Mouse (Mus musculus) embryonic facial prominence, embryonic 13.5 days (tissue): ENCODE results near the gene Slc39a13. TPM values are rescaled to one million over a fixed set of nuclear protein-coding genes. Genes with fewer than 3 reads are reported as not detected.
"Not testable (repeated sequence)": the region's sequence is repeated elsewhere in the genome, so short reads cannot be mapped to it uniquely, and the experiment has no call there.

ENCODE experiments used
- ATAC-seq: fragments of 200-750 bp; cut with Nextera tagmentation; 2 replicates; pipeline ENCODE4 v1.8.0; 2017; ENCODE audit warnings: low read depth; ENCODE audit not compliant: insufficient number of reproducible peaks, insufficient read depth, low FRiP score, low TSS enrichment
- H3K27ac ChIP-seq: fragments of 300-500 bp; sonication (generic); 2 replicates; pipeline ENCODE4 v1.5.1; 2015; ENCODE audit warnings: moderate library complexity, mild to moderate bottlenecking, inconsistent platforms
- H3K27me3 ChIP-seq: fragments of 300-500 bp; sonication (generic); 2 replicates; pipeline ENCODE4 v1.6.1; 2015; ENCODE audit warnings: mild to moderate bottlenecking, inconsistent platforms
- H3K36me3 ChIP-seq: fragments of 300-500 bp; sonication (generic); 2 replicates; pipeline ENCODE4 v1.6.1; 2015; ENCODE audit warnings: mild to moderate bottlenecking, inconsistent platforms
- H3K4me1 ChIP-seq: fragments of 300-500 bp; sonication (generic); 2 replicates; pipeline ENCODE4 v1.6.1; 2015; ENCODE audit warnings: inconsistent platforms
- H3K4me2 ChIP-seq: fragments of 300-500 bp; sonication (generic); 2 replicates; pipeline ENCODE4 v1.6.1; 2015; ENCODE audit warnings: moderate library complexity, mild to moderate bottlenecking, inconsistent platforms
- H3K4me3 ChIP-seq: fragments of 300-500 bp; sonication (generic); 2 replicates; pipeline ENCODE4 v1.5.1; 2015; ENCODE audit warnings: mild to moderate bottlenecking, inconsistent platforms
- H3K9ac ChIP-seq: fragments of 300-500 bp; sonication (generic); 2 replicates; pipeline ENCODE4 v1.6.1; 2015; ENCODE audit warnings: mild to moderate bottlenecking, inconsistent platforms
- H3K9me3 ChIP-seq: fragments of 300-500 bp; sonication (generic); 2 replicates; pipeline ENCODE4 v1.6.1; 2016; ENCODE audit warnings: inconsistent platforms
- WGBS: fragments of 180-500 bp; shearing (Covaris S2); methylation state at CpG from one replicate; pipeline ENCODE4 v1.1.7; 2015; ENCODE audit warnings: mixed read lengths; 5-methylcytosine and 5-hydroxymethylcytosine counted together
- polyA plus RNA-seq: library from polyadenylated mRNA; unstranded; fragments of >200 nt; fragmentation: Nextera tagmentation; extraction: Ambion mirVana; gene quantifications from 2 replicates; pipeline ENCODE4 v1.2.1, GENCODE M21; 2015

Gene Slc39a13
- polyA plus RNA-seq, 1 experiment from 2014 or later, result 64.3 TPM

DNA sequence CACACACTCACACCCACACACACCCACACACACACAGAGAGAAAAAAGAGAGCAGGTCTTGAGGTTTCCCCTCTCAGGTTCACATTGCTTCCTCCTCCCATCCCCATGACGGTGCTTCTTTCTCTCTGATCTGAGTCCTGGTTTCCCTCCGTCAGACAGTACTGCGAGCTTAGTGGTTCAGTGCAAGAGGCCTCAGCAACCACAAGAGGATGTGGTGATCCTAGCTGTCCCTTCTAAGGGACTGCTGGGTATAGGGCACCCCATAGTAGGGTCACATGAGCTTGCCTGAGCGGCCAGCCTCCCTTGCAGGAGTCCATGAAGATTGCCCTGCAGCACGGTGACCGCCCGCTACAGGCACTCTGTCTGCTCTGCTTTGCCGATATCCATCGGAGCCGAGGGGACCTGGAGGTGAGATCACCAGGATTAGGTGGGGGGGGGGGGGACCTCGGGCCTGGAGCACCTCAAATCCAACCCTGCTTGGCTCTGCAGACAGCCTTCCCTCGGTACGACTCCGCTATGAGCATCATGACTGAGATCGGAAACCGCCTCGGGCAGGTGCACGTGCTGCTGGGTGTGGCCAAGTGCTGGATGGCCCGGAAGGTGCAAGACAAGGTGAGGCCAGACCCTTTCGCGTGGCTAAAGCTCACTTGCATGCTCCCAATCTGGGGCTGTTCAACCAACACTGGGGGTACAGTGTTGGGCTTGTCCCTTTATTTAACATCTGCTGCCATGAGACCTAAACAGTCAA, 27.4 kb downstream of the Slc39a13 start:
- H3K36me3 ChIP-seq, result no peaks in the 10 kb centered on the region
- peaks cover 7% of the 10 kb centered on the region; the same call in 1 of the 2 replicates for H3K4me1 ChIP-seq
- no peaks in the 10 kb centered on the region for H3K27me3 ChIP-seq
- no peak overlapping the region for H3K27ac ChIP-seq
- ATAC-seq, result no peak
- H3K9ac ChIP-seq, result no peak overlapping the region; the same call in 1 of the 2 replicates
- no peaks in the 10 kb centered on the region for H3K9me3 ChIP-seq
- no peak overlapping the region for H3K4me2 ChIP-seq
- 67% methylated on average over 21 of the region's 21 CpGs for WGBS
- no peak overlapping the region for H3K4me3 ChIP-seq

DNA sequence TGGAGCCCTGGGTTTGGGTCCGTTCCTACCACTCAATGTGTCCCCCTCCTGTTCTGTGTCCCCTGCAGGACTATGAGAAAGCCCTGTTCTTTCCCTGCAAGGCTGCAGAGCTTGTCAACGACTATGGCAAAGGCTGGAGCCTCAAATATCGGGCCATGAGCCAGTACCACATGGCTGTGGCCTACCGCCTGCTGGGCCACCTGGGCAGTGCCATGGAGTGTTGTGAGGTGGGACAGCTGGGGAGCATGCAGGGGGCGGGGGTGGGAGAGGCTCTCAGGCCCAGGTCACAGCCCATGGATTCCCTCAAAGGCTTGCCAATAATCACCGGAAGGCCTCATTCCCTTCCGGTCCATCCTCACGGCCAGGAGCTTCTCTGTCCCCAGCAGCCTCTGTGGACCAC, 28.4 kb downstream of the Slc39a13 start:
- Histone ChIP-seq H3K27ac (no peak overlapping the region), H3K4me2 (no peak overlapping the region), H3K4me3 (no peak overlapping the region), H3K9me3 (no peaks in the 10 kb centered on the region), H3K9ac (no peak overlapping the region), H3K27me3 (no peaks in the 10 kb centered on the region), H3K4me1 (peaks cover 7% of the 10 kb centered on the region; the same call in 1 of the 2 replicates), H3K36me3 (no peaks in the 10 kb centered on the region)
- ATAC-seq, result no peak
- 80% methylated on average over 8 of the region's 8 CpGs for WGBS

DNA sequence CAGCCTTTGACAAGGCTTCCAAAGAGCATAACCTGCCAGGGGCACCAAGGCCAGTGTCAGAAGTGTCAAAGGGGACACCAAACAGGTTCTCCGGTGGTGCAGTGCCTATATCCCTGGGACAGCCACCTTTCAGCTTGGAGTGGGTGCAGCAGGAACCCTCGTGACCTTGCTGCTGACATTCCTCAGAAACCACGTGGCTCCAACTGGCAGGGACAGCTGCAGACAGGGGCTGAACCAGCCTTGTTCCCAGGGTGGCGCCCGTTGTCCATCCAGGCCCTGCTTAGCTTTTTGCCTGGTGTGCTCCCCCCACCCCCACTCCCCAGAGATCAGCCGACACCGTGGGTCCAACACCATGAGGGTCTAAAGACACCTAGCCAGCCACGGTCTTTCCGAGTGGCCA, 34.8 kb downstream of the Slc39a13 start, which contains the start of gene Rapsn:
TSS of gene Rapsn (plus strand) at position 236 of the 400 bp plus-strand sequence.
- Histone ChIP-seq H3K36me3 (no peaks in the 10 kb centered on the region), H3K27me3 (no peaks in the 10 kb centered on the region), H3K4me1 (no peaks in the 10 kb centered on the region), H3K27ac (no peak within 1 kb of the TSS), H3K9me3 (no peaks in the 10 kb centered on the region), H3K4me2 (no peak within 1 kb of the TSS), H3K4me3 (no peak within 1 kb of the TSS), H3K9ac (0 out of 2 replicates have a peak within 1 kb of the TSS, but pooled peaks have one; percentile 16)
- ATAC-seq, result 0 out of 2 replicates have a peak, but pooled peaks have one; percentile 57
- 66% methylated on average over 9 of the region's 9 CpGs for WGBS

DNA sequence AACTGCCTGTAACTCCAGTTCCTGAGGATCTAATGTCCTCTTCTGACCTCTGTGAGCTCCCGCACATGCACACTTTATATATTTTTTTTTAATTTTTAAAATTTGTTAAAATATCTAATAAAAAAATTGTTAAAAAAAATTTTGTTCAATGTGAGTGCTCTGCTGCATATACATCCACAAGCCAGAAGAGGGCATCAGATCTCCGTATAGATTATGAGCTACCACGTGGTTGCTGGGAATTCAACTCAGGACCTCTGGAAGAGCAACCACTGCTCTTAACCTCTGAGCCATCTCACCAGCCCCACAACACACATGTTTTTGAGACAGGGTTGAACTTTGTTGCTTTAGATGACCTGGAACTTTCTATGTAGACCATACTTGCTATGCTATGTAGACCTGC, 37.2 kb downstream of the Slc39a13 start:
- H3K4me2 ChIP-seq, result no peak overlapping the region
- ATAC-seq, result no peak
- 18% methylated on average over 3 of the region's 3 CpGs for WGBS
- H3K36me3 ChIP-seq, result no peaks in the 10 kb centered on the region
- H3K9ac ChIP-seq, result no peak overlapping the region
- H3K9me3 ChIP-seq, result no peaks in the 10 kb centered on the region
- H3K4me3 ChIP-seq, result no peak overlapping the region
- no peak overlapping the region for H3K27ac ChIP-seq
- H3K4me1 ChIP-seq, result no peaks in the 10 kb centered on the region
- H3K27me3 ChIP-seq, result no peaks in the 10 kb centered on the region

DNA sequence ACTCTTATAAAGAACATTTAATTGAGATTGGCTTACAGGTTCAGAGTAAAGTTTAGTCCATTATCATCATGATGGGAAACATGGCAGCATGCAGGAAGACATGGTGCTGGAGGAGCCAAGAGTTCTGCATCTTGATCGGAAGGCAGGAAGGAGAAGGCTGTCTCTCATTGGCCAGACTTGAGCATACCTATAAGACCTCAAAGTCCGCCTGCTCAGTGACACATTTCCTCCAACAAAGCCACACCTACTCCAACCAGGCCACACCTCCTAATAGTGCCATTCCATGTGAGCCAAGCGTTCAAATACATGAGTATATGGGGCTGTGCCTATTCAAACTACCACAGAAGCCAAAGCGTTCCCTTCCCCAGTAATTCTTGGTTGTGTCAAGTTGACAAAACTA, 39.0 kb downstream of the Slc39a13 start:
- no peak overlapping the region for H3K27ac ChIP-seq
- H3K36me3 ChIP-seq, result no peaks in the 10 kb centered on the region
- H3K9me3 ChIP-seq, result no peaks in the 10 kb centered on the region
- H3K4me3 ChIP-seq, result no peak overlapping the region
- no peak overlapping the region for H3K9ac ChIP-seq
- no peaks in the 10 kb centered on the region for H3K27me3 ChIP-seq
- 82% methylated on average over 4 of the region's 4 CpGs for WGBS
- H3K4me1 ChIP-seq, result no peaks in the 10 kb centered on the region
- ATAC-seq, result no peak
- H3K4me2 ChIP-seq, result no peak overlapping the region

DNA sequence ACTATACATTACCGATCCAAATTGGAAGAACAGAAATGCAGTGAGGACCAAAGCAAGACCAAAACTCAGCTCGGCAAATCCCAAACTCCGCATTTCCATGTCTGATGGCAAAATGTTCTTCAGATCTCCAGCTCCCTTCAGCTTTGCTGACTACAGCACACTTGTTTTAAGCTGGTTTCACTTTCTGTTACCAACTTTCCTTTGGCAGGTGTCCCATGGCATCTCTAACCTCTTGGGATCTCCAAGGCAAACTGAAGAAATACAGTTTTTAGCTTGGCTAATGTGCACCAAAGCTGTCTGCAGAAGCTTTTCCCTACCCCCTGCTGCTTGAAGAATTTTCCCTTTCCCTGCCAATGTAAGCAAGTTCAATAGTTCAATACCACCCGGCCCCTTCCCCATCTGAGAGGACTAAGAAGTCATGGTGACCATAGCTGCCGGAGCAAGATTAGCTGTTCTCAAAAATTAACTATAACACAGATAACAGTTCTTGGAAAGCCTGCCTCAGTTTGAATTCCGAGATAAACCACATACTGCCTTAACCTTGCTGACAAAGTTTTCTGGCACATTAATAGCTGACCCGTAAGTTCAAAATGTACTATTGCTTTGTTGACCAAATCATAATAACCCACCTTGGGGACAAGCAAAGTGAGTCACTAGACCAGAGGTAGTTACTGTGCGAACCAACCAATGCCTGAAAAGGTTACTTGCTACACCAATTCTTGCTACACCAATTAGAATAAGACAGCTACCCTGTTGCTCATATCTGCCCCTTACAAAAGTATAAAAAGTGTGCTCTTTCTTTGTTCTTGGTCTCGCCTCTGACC, 42.6 kb downstream of the Slc39a13 start:
- 86% methylated on average over 9 of the region's 9 CpGs for WGBS
- ATAC-seq, result no peak
- Histone ChIP-seq H3K9ac (no peak overlapping the region), H3K4me2 (no peak overlapping the region), H3K36me3 (no peaks in the 10 kb centered on the region), H3K4me3 (no peak overlapping the region), H3K4me1 (no peaks in the 10 kb centered on the region), H3K9me3 (no peaks in the 10 kb centered on the region), H3K27ac (no peak overlapping the region), H3K27me3 (no peaks in the 10 kb centered on the region)

DNA sequence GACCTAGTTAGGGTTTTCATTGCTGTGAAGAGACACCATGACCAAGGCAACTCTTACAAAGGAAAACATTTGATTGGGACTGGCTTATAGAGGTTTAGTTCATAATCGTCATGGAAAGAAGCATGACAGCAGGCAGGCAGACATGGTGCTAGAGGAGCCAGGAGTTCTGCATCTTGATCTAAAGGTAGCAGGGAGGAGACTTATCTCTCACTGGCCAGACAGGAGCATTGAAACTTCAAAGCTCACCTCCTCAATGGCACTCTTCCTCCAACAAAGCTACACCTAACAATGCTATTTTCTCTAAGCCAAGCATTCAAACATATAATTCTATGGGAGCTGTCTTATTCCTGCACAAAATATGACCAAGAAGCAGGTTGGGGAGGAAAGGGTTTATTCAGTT, 43.7 kb downstream of the Slc39a13 start:
- Histone ChIP-seq H3K27ac (no peak overlapping the region), H3K9ac (no peak overlapping the region), H3K27me3 (no peaks in the 10 kb centered on the region), H3K4me3 (no peak overlapping the region), H3K4me1 (no peaks in the 10 kb centered on the region), H3K36me3 (0 out of 2 replicates have a peak, but pooled peaks cover 6% of the 10 kb centered on the region), H3K4me2 (no peak overlapping the region), H3K9me3 (no peaks in the 10 kb centered on the region)
- no peak for ATAC-seq
- 83% methylated on average over 1 of the region's 1 CpGs for WGBS

DNA sequence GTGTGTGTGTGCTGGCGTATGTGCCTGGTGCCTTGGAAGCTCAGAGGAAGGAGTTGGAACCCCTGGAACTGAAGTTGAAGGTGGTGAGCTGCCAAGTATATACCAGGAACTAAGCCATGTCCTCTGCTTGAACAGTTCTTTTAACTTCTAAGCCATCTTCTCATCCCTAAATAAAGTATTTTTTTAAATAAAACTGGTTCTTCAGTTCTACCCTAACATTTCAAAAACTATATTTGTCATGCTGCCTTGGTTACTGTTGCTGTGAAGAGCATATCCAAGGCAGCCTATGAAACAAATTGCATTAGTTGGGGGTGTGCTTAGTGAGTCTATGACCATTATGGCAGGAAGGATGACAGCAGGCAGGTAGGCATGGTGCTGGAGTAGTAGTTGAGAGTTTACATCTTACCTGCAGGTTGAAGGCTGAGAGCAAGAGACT, 45.1 kb downstream of the Slc39a13 start:
- H3K27ac ChIP-seq, result no peak overlapping the region
- peaks cover 20% of the 10 kb centered on the region for H3K36me3 ChIP-seq
- H3K4me2 ChIP-seq, result no peak overlapping the region
- no peaks in the 10 kb centered on the region for H3K9me3 ChIP-seq
- WGBS, result 91% methylated on average over 1 of the region's 1 CpGs
- no peaks in the 10 kb centered on the region for H3K4me1 ChIP-seq
- no peak overlapping the region for H3K4me3 ChIP-seq
- no peak overlapping the region for H3K9ac ChIP-seq
- no peak for ATAC-seq
- H3K27me3 ChIP-seq, result no peaks in the 10 kb centered on the region

DNA sequence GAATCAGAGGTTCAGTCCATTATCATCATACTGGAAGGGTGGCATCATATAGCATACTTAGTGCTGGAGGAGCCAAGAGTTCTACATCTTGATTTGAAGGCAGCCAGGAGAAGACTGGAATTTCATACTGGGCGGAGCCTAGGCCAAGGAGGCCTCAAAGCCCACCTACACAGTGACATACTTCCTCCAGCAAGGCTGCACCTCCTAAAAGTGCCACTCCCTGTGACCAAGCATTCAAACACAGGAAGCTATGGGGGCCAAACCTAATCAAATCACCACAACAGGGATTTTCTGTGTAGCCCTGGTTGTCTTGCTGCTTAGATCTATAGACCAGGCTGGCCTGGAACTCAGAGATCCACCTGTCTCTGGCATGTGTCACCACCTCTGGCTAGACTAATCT, 46.3 kb downstream of the Slc39a13 start:
- Histone ChIP-seq H3K4me2 (no peak overlapping the region), H3K9me3 (no peaks in the 10 kb centered on the region), H3K4me3 (no peak overlapping the region), H3K36me3 (peaks cover 27% of the 10 kb centered on the region), H3K27me3 (no peaks in the 10 kb centered on the region), H3K9ac (no peak overlapping the region), H3K27ac (no peak overlapping the region), H3K4me1 (no peaks in the 10 kb centered on the region)
- no peak for ATAC-seq
- 97% methylated on average over 1 of the region's 1 CpGs for WGBS

DNA sequence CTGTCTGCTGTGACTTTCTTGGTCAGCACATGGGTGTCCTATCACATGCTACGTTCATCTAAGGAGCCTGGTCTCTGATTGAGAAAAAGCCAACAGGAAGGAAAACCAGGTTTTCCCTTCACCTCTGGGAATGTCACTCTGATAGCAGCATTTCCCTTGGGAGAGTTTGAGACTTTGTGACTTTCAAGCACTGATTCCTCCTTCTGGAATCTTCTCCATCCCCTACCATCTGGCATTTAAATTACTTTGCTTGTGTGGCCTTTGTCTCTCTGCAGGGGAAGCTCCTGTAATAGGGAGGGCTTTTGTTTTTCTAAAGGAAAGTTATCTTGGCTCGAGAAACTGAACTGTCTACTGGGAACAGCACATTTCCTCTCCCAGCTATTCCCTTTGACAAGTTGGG, 47.1 kb downstream of the Slc39a13 start:
- Histone ChIP-seq H3K9me3 (no peaks in the 10 kb centered on the region), H3K4me3 (no peak overlapping the region), H3K9ac (no peak overlapping the region), H3K27me3 (no peaks in the 10 kb centered on the region), H3K4me1 (no peaks in the 10 kb centered on the region), H3K4me2 (no peak overlapping the region), H3K27ac (no peak overlapping the region), H3K36me3 (peaks cover 31% of the 10 kb centered on the region)
- ATAC-seq, result no peak
- WGBS, result 78% methylated on average over 2 of the region's 2 CpGs

DNA sequence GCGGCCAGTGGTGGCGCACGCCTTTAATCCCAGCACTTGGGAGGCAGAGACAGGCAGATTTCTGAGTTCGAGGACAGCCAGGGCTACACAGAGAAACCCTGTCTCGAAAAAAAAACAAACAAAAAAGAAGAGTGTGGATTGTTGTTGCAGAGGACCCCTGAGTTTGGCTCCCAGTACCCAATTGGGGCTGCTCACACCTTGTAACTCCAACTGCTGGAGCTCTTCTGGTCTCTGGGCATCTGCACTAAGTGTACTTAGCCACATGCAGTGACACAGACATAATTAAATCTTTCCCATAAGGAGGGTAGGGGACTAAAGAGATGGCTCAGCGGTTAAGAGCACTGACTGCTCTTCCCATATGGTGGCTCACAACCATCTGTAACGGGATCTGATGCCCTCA, 48.0 kb downstream of the Slc39a13 start:
- WGBS, result 94% methylated on average over 7 of the region's 7 CpGs
- peaks cover 39% of the 10 kb centered on the region for H3K36me3 ChIP-seq

DNA sequence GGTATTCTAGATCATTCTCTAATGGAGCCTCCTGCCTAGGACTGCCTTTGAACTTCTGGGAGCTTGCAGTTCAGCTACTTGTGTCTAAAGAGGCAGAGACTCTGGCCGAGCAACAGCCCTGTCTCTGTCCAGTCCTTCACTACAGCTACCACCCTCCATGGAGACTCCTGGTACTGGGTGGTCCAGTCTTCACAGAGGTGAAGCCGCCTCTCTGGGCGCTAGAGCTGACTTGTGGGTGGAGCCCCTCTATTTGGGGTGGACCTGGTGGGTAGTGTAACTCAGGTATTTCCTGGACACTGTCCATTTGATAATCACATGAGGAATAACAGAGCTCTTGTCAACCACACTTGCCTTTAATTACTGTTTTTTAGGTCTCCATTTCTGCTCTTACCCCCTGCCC, 50.3 kb downstream of the Slc39a13 start:
- no peak overlapping the region for H3K27ac ChIP-seq
- no peaks in the 10 kb centered on the region for H3K4me1 ChIP-seq
- H3K9me3 ChIP-seq, result no peaks in the 10 kb centered on the region
- H3K36me3 ChIP-seq, result peaks cover 54% of the 10 kb centered on the region
- ATAC-seq, result no peak
- no peak overlapping the region for H3K4me2 ChIP-seq
- H3K4me3 ChIP-seq, result no peak overlapping the region
- H3K27me3 ChIP-seq, result no peaks in the 10 kb centered on the region
- WGBS, result 100% methylated on average over 3 of the region's 3 CpGs
- H3K9ac ChIP-seq, result no peak overlapping the region

More for the DNA sequence above, 48.0 kb downstream of the Slc39a13 start:
- not testable (repeated sequence) for H3K27me3 ChIP-seq, H3K27ac ChIP-seq, H3K4me1 ChIP-seq, H3K9me3 ChIP-seq, H3K4me3 ChIP-seq, H3K4me2 ChIP-seq, ATAC-seq, H3K9ac ChIP-seq
